Mouse (Mus musculus) megakaryocyte progenitor cell, adult 5-6 weeks (primary cell): ENCODE results near the gene Esrrg. TPM values are rescaled to one million over a fixed set of nuclear protein-coding genes. Genes with fewer than 3 reads are reported as not detected.

ENCODE experiments used
- ATAC-seq: replicated peaks from 2 replicates; pipeline ENCODE4 v1.8.0; 2016; ENCODE audit warnings: mild to moderate bottlenecking, moderate TSS enrichment, inconsistent platforms; ENCODE audit not compliant: poor library complexity
- total RNA-seq, 2 experiments: library from RNA; stranded (forward) in 1 of 2; stranded (reverse) in 1 of 2; fragments of 157-497, 149-512 nt in 1 of 2; fragments of 200-1000 nt in 1 of 2; gene quantifications; 2 replicates each; pipeline versions ENCODE4 v1.2.3 to v1.2.4; 2015 to 2017

Esrrg gene
- total RNA-seq, 2 experiments from 2014 or later = not detected

DNA sequence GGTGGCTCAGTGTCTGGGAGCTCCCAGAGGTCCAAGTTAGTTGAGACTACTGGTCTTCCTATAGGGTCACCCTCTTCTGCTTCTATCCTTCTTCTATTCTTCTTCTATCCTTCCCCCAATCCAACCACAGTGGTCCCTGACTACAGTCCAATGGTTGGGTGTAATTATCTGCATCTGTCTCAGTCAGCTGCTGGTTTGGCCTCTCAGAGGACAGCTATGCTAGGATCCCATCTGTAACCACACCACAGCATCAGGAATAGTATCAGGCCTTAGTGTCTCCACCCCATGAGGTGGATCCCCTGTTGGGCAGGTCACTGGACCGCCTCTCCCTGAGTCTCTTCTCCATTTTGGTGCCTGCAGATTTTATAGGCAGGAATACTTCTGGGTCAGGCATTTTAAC lies 600.4 kb downstream of the Esrrg start:
- ATAC-seq = no peak

DNA sequence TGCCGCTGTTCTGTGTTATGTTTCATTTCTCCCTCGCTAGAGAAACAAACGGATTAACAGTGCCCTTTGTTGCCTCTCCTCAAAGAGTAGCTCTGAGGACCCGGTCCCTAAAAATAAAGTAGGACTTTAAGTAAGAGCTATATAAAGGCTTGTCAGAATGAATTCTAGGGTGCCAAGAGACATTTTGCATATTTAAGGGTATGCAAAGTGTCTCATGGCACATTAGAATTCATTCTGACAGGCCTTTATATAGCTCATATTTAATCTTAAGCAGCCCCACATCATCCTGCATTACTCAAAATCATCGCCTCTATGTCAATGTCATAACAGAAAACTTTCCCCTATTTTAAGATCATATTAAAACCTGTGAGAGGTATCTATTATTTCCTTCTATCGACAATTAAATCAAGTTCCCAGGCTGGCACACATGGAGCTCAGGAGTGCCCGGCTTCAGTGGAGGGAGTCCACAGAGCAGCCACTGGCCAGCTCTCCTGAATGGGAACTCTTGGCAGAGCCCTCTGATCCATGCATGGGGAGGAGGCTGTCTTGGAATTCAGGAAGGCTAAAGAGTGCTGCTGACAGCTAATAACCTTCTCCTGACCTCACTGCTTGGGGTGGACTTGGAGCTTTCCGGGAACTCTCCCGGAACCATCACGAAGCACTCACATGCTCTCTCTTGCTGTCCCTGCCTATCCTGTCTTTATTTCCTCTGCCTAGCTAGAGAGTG lies 606.5 kb downstream of the Esrrg start:
- no peak for ATAC-seq

DNA sequence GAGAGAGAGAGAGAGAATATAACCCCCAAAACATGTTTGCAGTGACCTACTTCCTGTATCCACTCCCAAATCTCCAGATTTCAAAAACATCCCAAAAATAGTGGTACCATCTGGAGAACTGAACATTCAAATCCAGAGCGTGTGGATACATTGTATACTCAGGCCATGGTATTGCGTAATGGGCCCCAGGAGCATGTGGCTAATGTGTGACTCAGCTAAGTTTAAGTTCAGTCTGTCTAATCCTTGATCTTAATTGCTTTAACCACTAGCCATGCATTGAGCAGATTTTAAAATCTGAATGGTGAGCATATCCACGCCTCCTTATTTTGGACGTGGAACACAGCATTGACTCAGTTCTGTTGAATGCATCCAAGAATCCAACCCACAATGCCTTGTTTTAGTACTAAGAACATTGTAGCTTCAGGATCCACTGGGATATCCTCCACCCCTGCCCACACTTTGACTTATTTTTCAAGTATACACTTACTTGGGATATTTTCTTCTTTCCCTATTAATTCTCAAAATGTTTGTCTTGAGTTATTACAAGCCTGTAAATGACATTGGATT lies 612.7 kb downstream of the Esrrg start:
- ATAC-seq = peak; percentile 78

DNA sequence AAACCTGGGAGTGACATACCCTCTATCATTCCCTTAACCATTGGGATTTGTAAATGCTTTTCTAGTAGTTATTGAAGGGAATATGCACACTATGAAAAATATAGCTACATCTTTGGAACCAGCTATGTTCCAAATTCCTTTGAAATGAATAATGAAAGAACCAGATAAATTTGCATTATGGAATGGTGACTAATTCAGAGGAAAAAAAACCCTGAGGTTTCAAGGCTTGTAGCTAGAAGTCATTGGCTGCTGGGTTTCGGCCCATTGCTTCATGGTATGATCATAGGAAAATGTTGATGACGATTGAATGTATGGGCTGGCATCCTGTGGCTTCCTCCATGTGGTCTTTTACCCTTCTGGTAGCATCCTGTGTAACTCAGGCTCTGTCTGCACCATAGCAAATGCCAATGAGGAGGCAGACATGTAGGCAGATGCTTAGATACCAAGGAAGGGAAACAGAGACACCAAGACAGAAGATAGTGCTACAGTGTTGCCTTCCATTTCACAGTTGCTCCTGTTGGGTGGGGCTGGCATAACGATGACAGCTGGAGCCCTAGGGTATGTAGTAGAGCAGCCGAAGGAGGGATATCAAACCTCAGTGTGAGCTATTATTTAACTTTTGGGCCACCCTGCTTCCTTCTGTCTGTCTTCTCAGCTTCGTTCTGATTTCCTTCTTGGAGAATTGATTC lies 624.6 kb downstream of the Esrrg start:
- no peak for ATAC-seq

GRCm38 (mm10) chr1:188238636-188239035 lies 630.0 kb downstream of the Esrrg start:
- ATAC-seq = no peak

GRCm38 (mm10) chr1:188241766-188242165 lies 633.2 kb downstream of the Esrrg start:
- no peak for ATAC-seq

GRCm38 (mm10) chr1:188257500-188257899 lies 648.9 kb downstream of the Esrrg start:
- no peak for ATAC-seq

DNA sequence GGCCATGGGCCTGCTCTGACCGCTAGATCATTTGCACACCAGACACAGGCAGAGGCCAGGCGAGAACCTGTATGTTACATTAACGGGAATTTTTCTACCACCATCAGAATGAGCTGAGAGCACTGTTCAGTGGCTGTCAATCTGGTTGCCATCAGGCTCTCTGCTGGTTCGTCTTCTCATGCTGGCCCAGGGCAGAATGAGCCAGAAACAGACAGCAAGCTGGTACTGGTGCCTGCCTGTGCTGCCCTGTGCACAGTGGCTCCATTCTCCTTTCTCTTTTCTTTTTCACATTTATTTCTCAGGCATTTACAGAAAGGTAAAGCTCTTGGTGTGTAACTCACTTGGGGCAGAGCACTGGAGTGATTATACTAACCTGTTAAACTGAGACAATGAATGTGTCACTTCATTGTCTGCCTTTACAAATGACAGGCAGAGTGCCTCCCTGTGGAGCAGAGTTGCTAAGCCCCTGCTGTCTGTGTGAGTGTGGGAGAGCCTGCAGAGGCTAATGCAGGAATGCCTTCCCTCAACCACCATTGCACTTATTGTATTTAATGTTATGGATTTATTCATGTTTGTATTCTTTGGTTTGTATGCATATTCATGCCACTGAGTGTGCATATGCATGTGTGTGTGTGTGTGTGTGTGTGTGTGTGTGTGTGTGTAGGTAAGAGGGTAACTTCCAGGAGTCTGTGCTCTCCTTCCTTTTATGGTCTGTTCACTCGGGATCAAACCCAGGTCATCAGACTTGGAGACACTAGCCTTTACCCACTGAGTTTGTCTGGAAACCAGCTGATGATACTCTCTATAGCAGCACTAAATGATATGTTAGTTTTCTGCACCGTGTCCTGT lies 651.9 kb downstream of the Esrrg start:
- no peak for ATAC-seq

DNA sequence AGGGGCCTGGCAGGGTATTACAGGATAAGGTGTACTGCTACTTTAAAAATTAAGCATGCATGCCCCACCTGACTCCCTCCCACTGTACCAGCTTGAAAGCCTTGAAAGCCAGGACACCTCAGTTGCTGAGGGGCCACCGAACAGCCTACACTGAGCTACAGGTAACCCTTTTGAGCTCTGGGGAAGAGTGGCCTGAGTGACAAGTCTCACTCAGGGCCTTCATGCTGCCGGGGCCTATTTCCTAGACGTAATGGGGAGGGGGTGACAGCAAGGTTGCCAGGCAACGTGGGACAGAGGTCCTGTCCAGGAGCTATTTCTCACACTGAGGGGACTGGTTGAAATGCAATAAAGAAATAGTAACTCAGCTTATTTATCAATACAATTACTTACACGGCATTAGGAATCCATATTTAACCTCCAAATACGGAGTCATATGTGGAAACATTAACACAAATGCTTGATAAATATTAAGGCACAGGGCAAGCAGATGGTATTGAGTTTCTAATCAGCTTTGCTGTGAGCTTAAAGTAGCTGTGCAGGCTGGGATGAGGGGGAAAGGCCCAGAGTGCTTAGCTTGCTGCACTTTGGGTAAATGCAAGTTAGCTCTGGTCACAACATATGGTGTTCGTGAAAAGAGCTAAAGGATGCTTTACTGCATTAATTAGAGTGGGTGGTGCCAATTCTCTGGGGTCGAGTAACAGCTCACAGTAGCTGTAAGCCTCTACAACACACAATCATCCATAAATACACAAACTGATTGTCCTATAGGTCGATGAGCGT lies 653.5 kb downstream of the Esrrg start, which contains the start of gene Ush2a:
Gene Ush2a, plus strand, starts transcription at position 121 of the 780 bp plus-strand sequence.
- ATAC-seq = no peak
